In genomic region chr12:102453581-102453980, GRCm38 (mm10) we compare ENCODE assay signal across 10 mouse cellular contexts. TPM values are rescaled to one million over a fixed set of nuclear protein-coding genes. Genes with fewer than 3 reads are reported as not detected.
A peak's percentile ranks its signal among the peaks of the same experiment; 100 is the strongest.
DNase-seq lines count a peak whose midpoint lies in the region; ATAC-seq and TF ChIP-seq lines count a peak whose summit lies in the region.
"Had no signal": no experiment of that assay in that cellular context is flagged by ENCODE, and none has a peak within 500 bp of the region (broad histone marks: within the 10 kb centered on the region; RNA-seq: fewer than 3 reads in every experiment).

No protein-coding gene starts in this region.

- H3K9me3 ChIP-seq in stomach, postnatal 0 days (ENCODE audit: control insufficient read depth, low read length) = no peaks in the 10 kb centered on the region
- H3K9me3 ChIP-seq: hindbrain, embryonic 10.5 days; liver, embryonic 13.5 days had no signal

- H3K36me3 ChIP-seq in stomach, postnatal 0 days (ENCODE audit: control insufficient read depth, insufficient read depth, low read length) = no peaks in the 10 kb centered on the region
- H3K36me3 ChIP-seq: hindbrain, embryonic 10.5 days; liver, embryonic 13.5 days had no signal

- H3K4me2 ChIP-seq in stomach, postnatal 0 days (replicated peaks; ENCODE audit: low read depth) = no peak overlapping the region
- H3K4me2 ChIP-seq: liver, embryonic 13.5 days had no signal

- H3K4me1 ChIP-seq in stomach, postnatal 0 days (replicated peaks; ENCODE audit: control insufficient read depth, insufficient read depth) = no peaks in the 10 kb centered on the region; the same call in 1 of the 2 replicates
- H3K4me1 ChIP-seq: hindbrain, embryonic 10.5 days had no signal

- 32% methylated on average over 6 of the region's 6 CpGs for WGBS in stomach, postnatal 0 days

- TF ChIP-seq CTCF in gastrocnemius, adult 2 months (IDR thresholded peaks at IDR 0.05) = no peak
- no peak for TF ChIP-seq CTCF in stomach, postnatal 0 days (IDR thresholded peaks at IDR 0.05; ENCODE audit: low read depth)

- H3K9ac ChIP-seq in stomach, postnatal 0 days (ENCODE audit: low read length) = no peak overlapping the region
- H3K9ac ChIP-seq: liver, embryonic 13.5 days had no signal

- DNase-seq in gastrocnemius, adult 2 months = peak; percentile 39
- no peak for DNase-seq in gastrocnemius, postnatal 14 days
- peak; percentile 75 to 82 for DNase-seq in spleen, postnatal 36 days (ENCODE audit: low spot score in 2 of 2)
- no peak for DNase-seq in spleen, postnatal 4 days (ENCODE audit: low spot score in 2 of 2)
- peak; percentile 72 to 77 for DNase-seq in kidney, postnatal 36 days
- DNase-seq in stomach, postnatal 0 days (ENCODE audit: low spot score) = peak; percentile 55
- no peak for DNase-seq in layer of hippocampus, postnatal 25 days (ENCODE audit: extremely low spot score in 1 of 2, low spot score in 1 of 2)
- no peak for DNase-seq in layer of hippocampus, adult 11-12 months (ENCODE audit: low spot score)
- DNase-seq: liver, embryonic 13.5 days had no signal

- no peak overlapping the region for H3K4me3 ChIP-seq in gastrocnemius, adult 2 months
- H3K4me3 ChIP-seq in stomach, postnatal 0 days (ENCODE audit: low read depth, low read length) = no peak overlapping the region
- H3K4me3 ChIP-seq: hindbrain, embryonic 10.5 days; liver, embryonic 13.5 days had no signal

- peak; percentile 93 for ATAC-seq in stomach, postnatal 0 days (ENCODE audit: low FRiP score, low TSS enrichment)

- H3K27me3 ChIP-seq in stomach, postnatal 0 days (ENCODE audit: control insufficient read depth, insufficient read depth, low read length) = no peaks in the 10 kb centered on the region

- intact Hi-C loops in gastrocnemius, adult 2 months (cut with DNase I) = no loop called here
- intact Hi-C loops in gastrocnemius, postnatal 14 days (cut with DNase I; ENCODE audit: low total_unique reads) = no loop called here

- no peak for TF ChIP-seq EP300 in stomach, postnatal 0 days (optimal IDR thresholded peaks at IDR 0.05)

- H3K27ac ChIP-seq in gastrocnemius, adult 2 months = peak overlapping the region; percentile 57
- no peak overlapping the region for H3K27ac ChIP-seq in stomach, postnatal 0 days (replicated peaks)
- H3K27ac ChIP-seq: hindbrain, embryonic 10.5 days; liver, embryonic 13.5 days had no signal

RNA-seq across cellular contexts. Expression of gene Lgmn, which starts 14.0 kb away (rescaled TPM):
- 10 to 100 TPM; 21.1 to 30.2 TPM for total RNA-seq in gastrocnemius, adult 2 months (2021)
- total RNA-seq in gastrocnemius, postnatal 14 days (2021) = 10 to 100 TPM; 51.2 to 64.3 TPM
- 75.1 and 77.1 TPM in 2 replicates for polyA plus RNA-seq in stomach, postnatal 0 days (2015; fragmentation: Nextera tagmentation; extraction: Ambion mirVana)
- 100 to 1,000 TPM in 1 of 2 experiments, 10 to 100 TPM in 1; 98.6 to 102 TPM for total RNA-seq in layer of hippocampus, postnatal 25 days (2021)

RNA-seq across cellular contexts. Expression of gene Golga5, which starts 15.4 kb away (rescaled TPM):
- 10 to 100 TPM; 30.0 to 31.2 TPM for total RNA-seq in gastrocnemius, adult 2 months (2021)
- total RNA-seq in gastrocnemius, postnatal 14 days (2021) = 10 to 100 TPM; 19.8 to 23.2 TPM
- polyA plus RNA-seq in stomach, postnatal 0 days (2015; fragmentation: Nextera tagmentation; extraction: Ambion mirVana) = 29.3 and 30.3 TPM in 2 replicates
- 10 to 100 TPM; 25.6 to 27.1 TPM for total RNA-seq in layer of hippocampus, postnatal 25 days (2021)

Comparison
In these comparisons a context has a peak if more than half of its experiments do, and no peak if none do; other contexts are left out.
1. DNase-seq: peak in gastrocnemius, adult 2 months (single experiment), spleen, postnatal 36 days (2 of 2), kidney, postnatal 36 days (2 of 2) and stomach, postnatal 0 days (single experiment); none in gastrocnemius, postnatal 14 days (single experiment), spleen, postnatal 4 days (0 of 2), layer of hippocampus, postnatal 25 days (0 of 2) and layer of hippocampus, adult 11-12 months (single experiment).